Mouse (Mus musculus) megakaryocyte, embryonic 14.5 days (primary cell): ENCODE data around the gene Zswim1. TPM values are rescaled to one million over a fixed set of nuclear protein-coding genes. Genes with fewer than 3 reads are reported as not detected.

ENCODE experiments used
- polyA plus RNA-seq: library from polyadenylated mRNA; stranded (reverse); fragments of >175 nt; gene quantifications from 2 replicates; pipeline ENCODE4 v1.2.3, GENCODE M21; 2012; ENCODE audit warnings: low replicate concordance; ENCODE audit not compliant: insufficient read depth

Zswim1 gene
- polyA plus RNA-seq, 1 experiment = 15.6 TPM

Other genes starting within 250 kb of the Zswim1 start
- not detected in 2 replicates for gene Spint3, start 249.2 kb upstream of the Zswim1 start, polyA plus RNA-seq
- gene Wfdc6a, start 237.2 kb upstream of the Zswim1 start, polyA plus RNA-seq = not detected in 2 replicates
- not detected in 2 replicates for gene Eppin, start 229.1 kb upstream of the Zswim1 start, polyA plus RNA-seq
- gene Wfdc6b, start 209.2 kb upstream of the Zswim1 start, polyA plus RNA-seq = not detected in 2 replicates
- 0.68 TPM in 1 of 2 replicates, not detected in the other for gene Wfdc8, start 209.1 kb upstream of the Zswim1 start, polyA plus RNA-seq
- not detected in 2 replicates for gene Wfdc16, start 183.9 kb upstream of the Zswim1 start, polyA plus RNA-seq
- gene Wfdc10, start 166.6 kb upstream of the Zswim1 start, polyA plus RNA-seq = not detected in 2 replicates
- gene Wfdc9, start 166.1 kb upstream of the Zswim1 start, polyA plus RNA-seq = not detected in 2 replicates
- gene Wfdc11, start 148.6 kb upstream of the Zswim1 start, polyA plus RNA-seq = not detected in 2 replicates
- gene Wfdc13, start 137.6 kb upstream of the Zswim1 start, polyA plus RNA-seq = not detected in 2 replicates
- not detected in 2 replicates for gene Spint4, start 124.2 kb upstream of the Zswim1 start, polyA plus RNA-seq
- gene Spint5, start 107.4 kb upstream of the Zswim1 start, polyA plus RNA-seq = not detected in 2 replicates
- not detected in 2 replicates for gene Wfdc3, start 76.8 kb upstream of the Zswim1 start, polyA plus RNA-seq
- gene Dnttip1, start 76.7 kb upstream of the Zswim1 start, polyA plus RNA-seq = 41.6 and 49.2 TPM in 2 replicates
- 43.1 and 121 TPM in 2 replicates for gene Ube2c, start 52.8 kb upstream of the Zswim1 start, polyA plus RNA-seq
- gene Tnnc2, start 42.7 kb upstream of the Zswim1 start, polyA plus RNA-seq = not detected in 2 replicates
- gene Snx21, start 36.9 kb upstream of the Zswim1 start, polyA plus RNA-seq = 7.7 and 9.9 TPM in 2 replicates
- 63.1 and 87.6 TPM in 2 replicates for gene Acot8, start 17.8 kb upstream of the Zswim1 start, polyA plus RNA-seq
- 0.40 TPM in 1 of 2 replicates, not detected in the other for gene Zswim3, start 17.6 kb upstream of the Zswim1 start, polyA plus RNA-seq
- gene Spata25, start 5.9 kb downstream of the Zswim1 start, polyA plus RNA-seq = not detected in 2 replicates
- gene Ctsa, start 10.2 kb downstream of the Zswim1 start, polyA plus RNA-seq = 135 and 694 TPM in 2 replicates
- 5.4 TPM in 1 of 2 replicates, not detected in the other for gene Neurl2, start 10.8 kb downstream of the Zswim1 start, polyA plus RNA-seq
- gene Pltp, start 35.0 kb downstream of the Zswim1 start, polyA plus RNA-seq = 15.1 and 146 TPM in 2 replicates
- 120 and 158 TPM in 2 replicates for gene Pcif1, start 56.6 kb downstream of the Zswim1 start, polyA plus RNA-seq
- gene Zfp335, start 89.1 kb downstream of the Zswim1 start, polyA plus RNA-seq = 21.8 and 45.9 TPM in 2 replicates
- gene Mmp9, start 118.1 kb downstream of the Zswim1 start, polyA plus RNA-seq = 2.4 TPM in 1 of 2 replicates, not detected in the other
- gene Slc12a5, start 138.1 kb downstream of the Zswim1 start, polyA plus RNA-seq = 0.47 and 0.89 TPM in 2 replicates
- gene Ncoa5, start 212.2 kb downstream of the Zswim1 start, polyA plus RNA-seq = 19.6 and 47.5 TPM in 2 replicates
- gene Cd40, start 232.9 kb downstream of the Zswim1 start, polyA plus RNA-seq = 0.12 TPM in 1 of 2 replicates, not detected in the other